Mouse (Mus musculus) neutrophil, adult 5-6 weeks (primary cell): ENCODE data around the gene Gm14496. TPM values are rescaled to one million over a fixed set of nuclear protein-coding genes. Genes with fewer than 3 reads are reported as not detected.
"Not testable (repeated sequence)": the region's sequence is repeated elsewhere in the genome, so short reads cannot be mapped to it uniquely, and the experiment has no call there.

Source experiments
- ATAC-seq: fragments of 151-379, 151-347 bp; 2 replicates; pipeline ENCODE4 v1.8.0; 2017; ENCODE audit warnings: mild to moderate bottlenecking, moderate TSS enrichment; ENCODE audit not compliant: insufficient number of reproducible peaks, poor library complexity, low FRiP score, severe bottlenecking; ENCODE audit errors: extremely low read depth
- total RNA-seq: library from RNA; stranded (forward); fragments of 200-1000 nt; gene quantifications from 2 replicates; pipeline ENCODE4 v1.2.3, GENCODE M21; 2017

Gm14496 gene
- 0.12 TPM in 1 of 2 replicates, not detected in the other for total RNA-seq

- ATAC-seq, result no peak
Observed at GRCm38 (mm10) chr2:181990829-181991228, at the start of gene Gm14496. Gene Gm14496, plus strand, starts transcription at chr2:181991129.

- ATAC-seq, result not testable (repeated sequence)
Observed at GRCm38 (mm10) chr2:181952747-181953680, 37.9 kb upstream of the Gm14496 start.

- no peak for ATAC-seq
Observed at GRCm38 (mm10) chr2:181968395-181968794, 22.5 kb upstream of the Gm14496 start.

GRCm38 (mm10) chr2:181969187-181969586, 21.7 kb upstream of the Gm14496 start:
- ATAC-seq, result no peak

GRCm38 (mm10) chr2:181981969-181982368, 9.0 kb upstream of the Gm14496 start:
- ATAC-seq, result not testable (repeated sequence)

Other genes with a start within 250 kb of the Gm14496 start
- 0.58 TPM in 1 of 2 replicates, not detected in the other for gene Myt1, start 227.8 kb upstream of the Gm14496 start, total RNA-seq
- gene Pcmtd2, start 153.3 kb upstream of the Gm14496 start, total RNA-seq, result 71.7 and 73.3 TPM in 2 replicates
- gene Polr3k, start 126.8 kb upstream of the Gm14496 start, total RNA-seq, result 12.5 and 14.1 TPM in 2 replicates